Mouse (Mus musculus) C2C12 (cell line): Measurements from ENCODE around the gene Irf3.

Source experiments
- CEBPB ChIP-seq: IDR thresholded peaks from one replicate; pipeline ENCODE4 v1.6.1; 2011; ENCODE audit warnings: low read depth, mild to moderate bottlenecking, control low read depth, moderate library complexity
- CTCF ChIP-seq: IDR thresholded peaks from one replicate; pipeline ENCODE4 v1.5.1; 2011; ENCODE audit not compliant: control insufficient read depth, insufficient read depth, insufficient read length
- FOSL1 ChIP-seq: IDR thresholded peaks from one replicate; pipeline ENCODE4 v1.8.0; 2011; ENCODE audit warnings: mild to moderate bottlenecking, low read length; ENCODE audit not compliant: poor library complexity, insufficient read depth, severe bottlenecking
- MAX ChIP-seq: IDR thresholded peaks from one replicate; pipeline ENCODE4 v1.6.1; 2011; ENCODE audit warnings: mild to moderate bottlenecking, control low read depth

DNA sequence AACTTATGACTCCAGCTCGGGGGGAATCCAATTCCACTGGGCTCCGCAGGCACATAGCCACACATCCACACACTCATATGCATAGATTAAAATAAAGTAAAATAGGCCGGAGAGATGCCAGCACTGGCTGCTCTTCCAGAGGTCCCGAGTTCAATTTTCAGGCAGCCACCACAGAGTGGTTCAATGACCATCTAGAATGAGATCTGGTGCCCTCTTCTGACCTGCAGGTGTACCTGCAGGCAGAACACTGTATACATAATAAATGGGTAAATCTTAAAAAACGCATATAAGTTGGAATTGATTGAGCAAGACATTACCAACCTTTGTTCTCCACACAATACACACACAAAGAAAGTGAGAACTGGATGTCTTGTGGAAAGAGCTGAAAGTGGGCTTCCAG lies 41.8 kb upstream of the Irf3 start:
- TF ChIP-seq CTCF (no peak), MAX (no peak), CEBPB (no peak), FOSL1 (no peak)
